Comparison of ENCODE assay signal across 8 mouse cellular contexts in the genomic region with DNA sequence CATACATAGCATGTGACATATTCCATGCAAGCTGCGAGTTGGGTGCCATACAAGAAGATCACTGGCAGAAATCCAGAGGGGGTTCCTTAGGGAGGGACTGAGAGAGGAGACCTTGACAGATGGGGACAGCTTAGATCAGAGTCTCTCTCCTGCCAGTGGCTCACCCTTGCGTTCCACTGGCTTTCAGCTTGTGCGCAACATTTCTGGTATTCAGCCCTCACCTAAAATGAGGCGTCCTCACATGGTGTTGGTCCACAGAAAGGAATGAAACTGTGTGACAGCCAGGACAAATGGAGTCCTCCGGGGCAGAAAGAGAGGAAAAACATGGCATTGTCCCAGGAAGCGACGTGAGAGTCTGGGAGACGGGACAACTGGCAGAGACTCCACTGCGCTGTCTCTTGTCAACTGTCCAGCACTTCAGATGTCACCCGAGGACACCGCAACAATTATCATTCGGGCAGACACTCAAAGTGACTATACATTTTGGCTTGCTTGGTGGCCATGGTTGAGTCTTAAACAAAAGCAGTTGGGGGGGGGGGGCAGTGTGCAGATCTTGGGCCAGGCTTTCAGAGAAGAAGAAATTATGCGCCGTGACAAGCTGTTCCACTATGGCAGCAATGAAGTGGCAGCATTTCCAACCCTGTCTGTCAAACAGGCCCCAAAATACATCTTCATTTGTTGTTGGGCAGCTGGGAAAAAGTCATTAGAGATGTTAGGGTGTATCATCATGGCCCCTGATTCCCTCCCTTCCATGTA.
DNase-seq lines count a peak whose midpoint lies in the region.

No protein-coding gene starts in this region.

- intact Hi-C loops in gastrocnemius, postnatal 14 days (cut with DNase I; ENCODE audit: low total_unique reads), result no loop called here

- peak; percentile 3 to 54 for DNase-seq in adrenal gland, adult (ENCODE audit: inconsistent age in 2 of 2, low spot score in 1 of 2)
- no peak for DNase-seq in adrenal gland, postnatal 4 days (ENCODE audit: low spot score in 2 of 2)
- peak; percentile 6 for DNase-seq in ovary, postnatal 36 days (ENCODE audit: low spot score)
- DNase-seq in ovary, postnatal 10 days (ENCODE audit: low spot score), result no peak
- peak; percentile 56 for DNase-seq in gastrocnemius, postnatal 14 days
- peak; percentile 50 for DNase-seq in kidney, postnatal 10 days
- no peak for DNase-seq in embryo, embryonic 10.5 days (ENCODE audit: low spot score)
- DNase-seq in thymus, postnatal 10 days (ENCODE audit: low spot score in 2 of 2), result no peak

Comparison
In these comparisons a context has a peak if more than half of its experiments do, and no peak if none do; other contexts are left out.
1. DNase-seq: peak in adrenal gland, adult (2 of 2), ovary, postnatal 36 days (single experiment), gastrocnemius, postnatal 14 days (single experiment) and kidney, postnatal 10 days (single experiment); none in adrenal gland, postnatal 4 days (0 of 2), ovary, postnatal 10 days (single experiment), embryo, embryonic 10.5 days (single experiment) and thymus, postnatal 10 days (0 of 2).